Mouse (Mus musculus) gastrocnemius, adult 18-20 months (tissue): ENCODE data around the gene Pgls. TPM values are rescaled to one million over a fixed set of nuclear protein-coding genes. Genes with fewer than 3 reads are reported as not detected.

Experiments used
- DNase-seq: peaks from one replicate; pipeline ENCODE4 v3.0.0; 2021; ENCODE audit warnings: low spot score
- long read RNA-seq, 2 experiments: library from polyadenylated mRNA; stranded (forward); transcript quantifications; one replicate each; pipeline ENCODE4 v2.0.0; 2021
- total RNA-seq, 2 experiments: library from RNA; stranded (reverse); gene quantifications; 2 replicates each; pipeline ENCODE4 v1.2.3; 2021

Pgls gene
- 10 to 100 TPM; 23.2 to 23.7 TPM for total RNA-seq
- long read RNA-seq, experiment 1, transcript Pgls-201 (5 exons, 893 nt): major isoform, 16 of 23 reads
- long read RNA-seq, experiment 1, partial matches to known transcripts: 2 of 23 reads
- long read RNA-seq, experiment 1, other reads (novel, unspliced or antisense): 2 of 23 reads
- long read RNA-seq, experiment 2, transcript Pgls-201 (5 exons, 893 nt): major isoform, 27 of 33 reads
- long read RNA-seq, experiment 2, partial matches to known transcripts: 3 of 33 reads
- long read RNA-seq, experiment 2, other reads (novel, unspliced or antisense): 1 of 33 reads

DNA sequence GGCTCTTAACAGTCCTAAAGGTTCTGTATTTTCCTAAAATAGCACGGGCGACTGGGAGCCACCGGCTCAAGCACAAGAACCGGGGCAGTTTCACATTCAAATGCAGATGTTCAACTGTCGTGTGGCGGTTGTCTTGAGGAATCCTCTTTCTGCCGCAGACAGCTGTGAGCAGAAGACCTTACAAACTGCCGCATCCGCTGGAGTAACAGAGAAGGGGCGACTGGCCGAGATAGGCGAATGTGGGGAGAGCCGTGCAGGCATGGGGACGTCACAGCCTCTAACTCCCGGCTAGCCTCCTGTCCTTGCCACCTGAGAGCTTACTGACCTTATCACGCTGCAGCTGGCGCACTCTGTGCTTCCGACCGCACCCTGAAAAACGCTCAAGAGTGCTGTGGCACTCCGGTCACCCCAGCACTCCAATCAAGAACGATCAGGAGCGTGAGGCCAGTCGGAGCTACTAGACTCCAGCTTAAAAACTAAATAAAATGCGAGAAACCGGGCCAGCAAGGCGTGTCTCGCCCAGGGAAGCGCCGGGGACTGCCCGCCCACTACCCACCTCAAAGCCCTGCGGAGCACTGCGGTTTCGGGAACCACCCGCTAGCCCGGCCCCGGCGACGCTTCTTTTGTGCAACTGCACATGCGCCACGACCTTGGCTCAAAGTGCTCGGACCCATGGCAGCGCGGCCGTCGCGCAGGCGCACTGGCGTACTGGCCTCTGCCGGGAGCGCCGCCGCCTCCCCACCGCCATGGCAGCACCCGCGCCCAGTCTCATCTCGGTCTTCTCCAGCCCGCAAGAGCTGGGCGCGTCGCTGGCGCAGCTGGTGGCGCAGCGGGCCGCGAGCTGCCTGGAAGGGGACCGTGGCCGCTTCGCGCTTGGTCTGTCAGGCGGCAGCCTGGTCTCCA lies at the start of gene Pgls:
TSS of gene Pgls (plus strand) at position 706 of the 903 bp plus-strand sequence.
- DNase-seq: peak; percentile 94

DNA sequence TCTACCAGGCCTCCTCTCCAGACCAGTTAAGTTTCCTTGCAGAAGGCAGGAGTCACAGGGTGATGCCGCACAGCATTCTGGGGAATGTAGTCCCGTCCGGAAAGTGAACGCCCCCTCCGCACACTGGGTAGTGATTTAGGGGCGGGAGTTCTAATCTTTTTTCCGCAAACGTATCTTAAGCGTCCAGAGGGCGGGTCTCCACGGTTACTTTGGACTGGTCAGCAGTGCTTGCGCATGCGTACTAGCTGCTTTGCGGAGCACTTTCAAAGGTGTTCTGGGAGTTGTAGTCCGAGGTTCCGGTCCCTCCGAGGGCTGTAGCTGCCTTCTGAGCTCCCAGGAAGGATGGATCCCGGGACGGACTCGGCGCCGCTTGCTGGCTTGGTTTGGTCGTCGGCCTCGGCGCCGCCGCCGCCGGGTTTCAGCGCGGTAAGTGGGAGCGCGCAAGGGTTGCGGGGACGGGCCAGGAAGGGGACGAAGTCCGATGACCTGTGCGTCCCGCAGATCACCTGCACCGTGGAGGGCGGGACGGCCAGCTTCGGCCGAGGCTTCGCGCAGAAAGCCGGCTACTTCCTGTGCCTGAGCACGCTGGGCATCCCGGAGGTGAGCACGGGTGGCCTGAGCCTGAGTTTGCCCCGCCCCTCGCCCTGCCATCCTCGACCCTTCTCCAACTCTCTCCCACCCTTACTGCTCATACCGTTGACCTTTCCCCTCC lies 49.2 kb upstream of the Pgls start, which contains the start of gene Mvb12a:
TSS of gene Mvb12a (plus strand) at position 291 of the 712 bp plus-strand sequence.
- peak; percentile 99 for DNase-seq

GRCm38 (mm10) chr8:71543755-71544154 lies 48.2 kb upstream of the Pgls start:
- DNase-seq: no peak

GRCm38 (mm10) chr8:71545053-71545452 lies 46.9 kb upstream of the Pgls start:
- DNase-seq: no peak

DNA sequence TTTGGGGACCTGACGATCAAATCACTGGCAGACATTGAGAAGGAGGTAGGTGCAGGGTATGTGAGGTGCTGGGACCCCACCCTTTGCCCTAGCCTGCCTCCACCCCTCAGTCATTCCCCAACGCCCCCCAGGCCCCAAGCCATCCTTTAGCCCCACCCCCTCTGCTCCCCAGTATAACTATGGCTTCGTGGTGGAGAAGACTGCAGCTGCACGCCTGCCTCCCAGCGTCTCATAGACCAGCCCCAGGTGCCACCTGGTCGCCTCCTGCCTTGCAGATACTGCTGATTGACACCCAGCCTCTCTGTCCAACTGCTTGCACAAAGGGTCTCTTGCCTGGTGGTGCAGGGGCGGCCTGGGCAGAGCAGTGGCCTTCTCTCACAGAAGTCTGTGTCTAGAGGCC lies 44.4 kb upstream of the Pgls start:
- DNase-seq: no peak

- no peak for DNase-seq
Measured at GRCm38 (mm10) chr8:71550754-71551153, 41.2 kb upstream of the Pgls start.

- no peak for DNase-seq
Measured at GRCm38 (mm10) chr8:71552770-71553169, 39.2 kb upstream of the Pgls start.

GRCm38 (mm10) chr8:71554001-71554400 lies 38.0 kb upstream of the Pgls start:
- DNase-seq: no peak

DNA sequence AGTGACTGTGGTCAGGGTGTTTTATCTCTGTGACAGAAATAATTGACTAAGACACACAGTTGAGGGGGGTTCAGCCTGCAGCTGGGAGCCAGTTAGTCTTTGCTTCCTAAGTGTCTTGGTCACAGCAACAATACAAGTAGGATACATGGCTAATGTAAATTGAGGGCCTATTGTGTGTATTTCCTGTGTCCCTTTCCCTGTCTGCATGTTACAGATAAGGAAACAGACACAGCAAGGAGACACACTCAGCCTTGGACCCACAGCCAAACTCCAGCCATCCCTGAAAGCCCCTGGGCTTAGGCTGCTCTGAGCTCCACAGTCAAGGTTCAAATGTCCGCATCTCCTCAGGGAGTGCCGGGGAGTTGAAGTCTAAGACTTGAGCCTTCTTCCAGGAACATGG lies 37.3 kb upstream of the Pgls start:
- no peak for DNase-seq

DNA sequence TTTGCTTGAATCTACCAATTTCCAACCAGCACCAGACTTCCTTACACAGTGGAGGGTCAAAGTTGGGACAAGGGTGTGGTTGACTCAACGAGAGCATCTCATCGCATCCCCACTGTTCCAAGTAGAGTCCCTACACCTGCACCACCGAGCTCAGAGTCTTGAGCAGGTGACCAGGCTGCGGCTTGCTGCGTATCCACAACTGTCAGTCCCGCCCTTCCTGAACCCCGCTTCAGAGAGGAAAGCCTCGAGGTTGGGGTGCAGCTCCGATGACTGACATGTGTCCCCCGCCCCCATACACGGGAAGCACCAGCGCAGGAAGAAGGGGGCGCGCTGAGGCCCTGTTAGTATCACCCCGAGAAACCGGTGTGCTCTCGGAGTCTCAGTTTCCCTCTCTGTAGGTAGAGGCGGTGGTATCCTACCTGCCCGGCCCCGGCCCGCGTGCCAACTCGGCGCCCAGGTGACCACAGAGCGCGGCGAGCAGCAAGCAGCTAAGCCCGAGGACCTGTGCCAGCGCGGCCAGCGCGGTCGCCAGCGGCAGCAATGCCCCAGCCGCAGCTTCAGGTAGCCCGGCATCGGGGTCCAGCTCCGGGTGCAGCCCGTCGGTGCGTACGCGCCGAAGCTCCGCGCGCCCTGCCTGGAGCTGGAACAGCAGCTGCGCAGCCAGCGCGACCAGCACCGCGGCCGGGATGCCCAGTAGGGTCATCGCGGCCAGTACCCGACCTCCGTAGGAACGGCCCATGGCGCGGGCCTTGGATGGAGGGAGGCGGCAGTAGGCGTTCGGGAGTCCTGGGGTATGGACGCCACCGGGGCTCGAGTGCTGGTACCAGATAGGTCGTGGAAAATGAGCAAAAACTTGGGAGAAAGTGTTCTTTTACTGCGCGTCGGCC lies 33.7 kb upstream of the Pgls start, which contains the start of gene Tmem221:
TSS of gene Tmem221 (minus strand) at position 801 of the 887 bp plus-strand sequence.
- DNase-seq: no peak

DNA sequence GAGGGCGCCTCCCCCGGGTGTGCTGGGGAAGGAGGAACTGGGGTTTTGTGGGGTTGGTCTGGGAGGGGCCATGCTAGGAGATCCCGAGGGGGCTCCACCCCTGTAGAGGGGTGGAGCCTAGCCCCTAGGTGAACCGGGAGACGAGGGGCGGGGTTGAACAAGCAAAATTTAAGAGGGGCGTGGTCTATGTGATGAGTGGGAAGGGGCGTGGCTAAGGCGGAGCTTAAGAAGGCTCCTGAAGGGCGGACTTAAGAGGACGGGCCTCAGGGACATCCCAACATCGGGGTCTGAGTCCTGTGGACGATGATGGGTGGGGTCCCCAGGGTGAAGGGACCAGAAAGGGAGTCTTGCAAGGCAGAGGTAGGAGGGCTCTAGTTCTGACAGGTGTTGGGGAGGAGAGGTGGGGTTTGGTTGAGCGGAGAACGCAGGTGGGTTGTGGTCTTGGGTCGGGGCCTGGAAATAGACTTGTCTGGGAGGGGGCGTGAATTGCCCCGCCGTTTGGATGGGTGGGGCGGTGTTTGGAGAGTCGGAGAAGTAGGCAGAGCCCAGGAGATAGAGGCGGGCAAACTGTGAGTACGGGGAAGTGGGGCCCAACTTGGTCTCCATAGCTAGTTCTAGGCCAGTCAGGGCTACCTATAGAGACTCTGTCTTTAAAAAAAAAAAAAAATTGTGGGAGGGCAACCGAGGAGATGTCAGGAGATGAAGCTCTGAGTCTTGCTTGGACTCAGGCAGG lies 32.9 kb upstream of the Pgls start:
- DNase-seq: peak; percentile 59

GRCm38 (mm10) chr8:71560071-71560470 lies 31.9 kb upstream of the Pgls start:
- DNase-seq: no peak

DNA sequence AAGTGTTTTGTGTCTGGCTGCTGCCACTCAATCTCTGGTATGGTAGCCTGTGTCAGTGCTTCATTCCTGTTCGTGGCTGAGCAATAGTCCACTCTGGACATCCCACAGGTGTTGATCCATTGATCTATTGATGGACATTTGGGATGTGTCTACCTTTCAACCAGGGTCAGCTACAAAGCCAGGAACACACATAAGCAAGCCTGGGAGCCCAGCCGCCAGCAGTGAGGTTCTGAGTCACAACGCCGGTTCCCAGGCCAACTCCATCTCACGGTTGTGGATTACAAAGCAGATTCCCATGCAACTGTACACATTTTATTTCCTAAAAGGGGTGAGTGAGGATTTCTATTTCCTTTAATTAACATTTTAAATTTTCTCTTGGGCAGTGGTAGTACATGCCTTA lies 31.2 kb upstream of the Pgls start:
- DNase-seq: no peak

GRCm38 (mm10) chr8:71561401-71561800 lies 30.6 kb upstream of the Pgls start:
- peak; percentile 59 for DNase-seq

GRCm38 (mm10) chr8:71562751-71563150 lies 29.2 kb upstream of the Pgls start:
- DNase-seq: peak; percentile 84

- DNase-seq: no peak
Measured at GRCm38 (mm10) chr8:71563992-71564391, 28.0 kb upstream of the Pgls start.

DNA sequence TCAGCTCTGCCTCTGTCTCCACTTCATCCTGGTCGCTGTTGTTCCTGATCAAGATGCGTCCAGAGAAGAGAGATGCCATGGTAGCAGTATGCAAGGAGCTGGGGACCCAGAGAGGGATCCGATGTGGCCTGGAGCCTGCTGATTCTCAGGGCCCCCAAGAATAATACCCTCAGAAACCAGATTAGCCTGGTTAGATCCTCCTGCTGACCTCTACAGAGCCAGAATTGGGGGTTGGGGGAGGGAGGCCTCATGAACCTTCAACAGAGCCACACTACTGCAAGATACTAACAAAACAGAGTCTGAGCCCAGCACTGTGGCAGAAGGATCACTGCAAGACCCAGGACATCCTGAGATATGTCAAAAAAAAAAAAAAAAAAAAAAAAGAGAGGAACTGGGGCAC lies 25.5 kb upstream of the Pgls start, which contains the start of gene Nxnl1:
TSS of gene Nxnl1 (minus strand) at position 101 of the 400 bp plus-strand sequence.
- DNase-seq: no peak

GRCm38 (mm10) chr8:71567587-71567986 lies 24.4 kb upstream of the Pgls start:
- no peak for DNase-seq

- peak; percentile 81 for DNase-seq
Measured at GRCm38 (mm10) chr8:71568387-71568937, 23.5 kb upstream of the Pgls start, which contains the start of gene Slc27a1. Gene Slc27a1 (plus strand): TSS chr8:71568882.

- DNase-seq: peak; percentile 22
Measured at GRCm38 (mm10) chr8:71568941-71569340, 23.0 kb upstream of the Pgls start.
